Mouse (Mus musculus) kidney, adult 2 months (tissue): ENCODE data around the gene Rab26. TPM values are rescaled to one million over a fixed set of nuclear protein-coding genes. Genes with fewer than 3 reads are reported as not detected.
A peak's percentile ranks its signal among the peaks of the same experiment; 100 is the strongest.

Source experiments
- DNase-seq: peaks from one replicate; pipeline ENCODE4 v3.0.0; 2021
- H3K27ac ChIP-seq: fragments of 200-500 bp; 2 replicates; pipeline ENCODE4 v1.5.1; 2012; ENCODE audit warnings: low read depth, low read length, control low read depth, inconsistent platforms; ENCODE audit not compliant: insufficient read depth
- H3K27me3 ChIP-seq: fragments of 200-500 bp; replicated peaks from 2 replicates; pipeline ENCODE4 v1.6.1; 2012; ENCODE audit warnings: mild to moderate bottlenecking, moderate library complexity, low read length, inconsistent platforms; ENCODE audit not compliant: control insufficient read depth, insufficient read depth
- H3K36me3 ChIP-seq: fragments of 200-500 bp; 2 replicates; pipeline ENCODE4 v1.6.1; 2012; ENCODE audit warnings: mild to moderate bottlenecking, moderate library complexity, low read length, inconsistent platforms; ENCODE audit not compliant: control insufficient read depth, insufficient read depth
- H3K4me1 ChIP-seq: fragments of 200-500 bp; 2 replicates; pipeline ENCODE4 v1.6.1; 2011; ENCODE audit warnings: low read length; ENCODE audit not compliant: control insufficient read depth, insufficient read depth
- H3K4me3 ChIP-seq: fragments of 200-500 bp; 2 replicates; pipeline ENCODE4 v1.5.1; 2011; ENCODE audit warnings: mild to moderate bottlenecking, low read depth, low read length, control low read depth; ENCODE audit not compliant: insufficient read depth
- CTCF ChIP-seq: fragments of 200-500 bp; conservative IDR thresholded peaks from 2 replicates; pipeline ENCODE4 v1.5.1; 2011; ENCODE audit warnings: low read depth, mild to moderate bottlenecking, control low read depth, low read length, moderate library complexity, mixed read lengths; ENCODE audit not compliant: insufficient read depth, insufficient read length
- POLR2A ChIP-seq: fragments of 200-500 bp; IDR thresholded peaks from one replicate; pipeline ENCODE4 v1.6.1; 2011; ENCODE audit warnings: low read depth, low read length, control low read depth
- WGBS: fragments of 180-500 bp; shearing (Covaris S2); methylation state at CpG from one replicate; pipeline ENCODE4 v1.1.7; 2018; 5-methylcytosine and 5-hydroxymethylcytosine counted together
- polyA plus RNA-seq: library from polyadenylated mRNA; depleted of rRNA; stranded (reverse); fragments of >200 nt; gene quantifications from 2 replicates; pipeline ENCODE4 v1.2.3, GENCODE M21; 2012

Rab26 gene
- polyA plus RNA-seq, 1 experiment, result 0.58 TPM

DNA sequence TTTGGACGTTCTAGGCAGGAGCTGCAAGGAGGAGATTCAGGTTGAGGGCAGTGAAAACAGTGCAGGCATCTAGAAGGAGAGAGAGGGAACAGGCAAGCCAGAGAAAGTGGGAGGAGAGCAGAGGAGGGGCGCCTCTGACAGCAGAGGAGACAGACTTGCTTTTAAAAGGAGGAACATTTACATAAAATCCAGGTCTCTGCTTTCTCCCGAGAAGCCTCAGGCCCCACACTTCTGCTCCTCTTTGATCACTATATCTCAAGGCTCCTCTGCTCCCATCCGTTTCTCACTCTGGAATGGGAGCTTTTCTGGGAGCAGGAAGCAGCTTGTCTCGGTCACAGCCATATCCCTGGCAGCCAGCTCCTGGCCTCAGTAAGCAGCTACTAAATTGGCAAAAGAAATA is 1.3 kb upstream of the Rab26 start:
- TF ChIP-seq POLR2A, result no peak
- TF ChIP-seq CTCF, result no peak
- Histone ChIP-seq H3K36me3 (no peaks in the 10 kb centered on the region), H3K27me3 (no peaks in the 10 kb centered on the region), H3K4me3 (no peak overlapping the region), H3K27ac (no peak overlapping the region), H3K4me1 (no peaks in the 10 kb centered on the region)
- 68% methylated on average over 5 of the region's 5 CpGs for WGBS
- DNase-seq, result no peak

- H3K4me1 ChIP-seq, result peaks cover 7% of the 10 kb centered on the region
- no peaks in the 10 kb centered on the region for H3K36me3 ChIP-seq
- H3K27ac ChIP-seq, result no peak overlapping the region
- peak; percentile 94 for DNase-seq
- H3K27me3 ChIP-seq, result no peaks in the 10 kb centered on the region
- no peak for TF ChIP-seq POLR2A
- 0 out of 2 replicates have a peak, but pooled peaks have one; percentile 5 for TF ChIP-seq CTCF
- peak overlapping the region; percentile 21; the same call in 1 of the 2 replicates for H3K4me3 ChIP-seq
- WGBS, result 13% methylated on average over 53 of the region's 53 CpGs
These were observed 664 bp downstream of the Rab26 start for GRCm38 (mm10) chr17:24533099-24533992.

DNA sequence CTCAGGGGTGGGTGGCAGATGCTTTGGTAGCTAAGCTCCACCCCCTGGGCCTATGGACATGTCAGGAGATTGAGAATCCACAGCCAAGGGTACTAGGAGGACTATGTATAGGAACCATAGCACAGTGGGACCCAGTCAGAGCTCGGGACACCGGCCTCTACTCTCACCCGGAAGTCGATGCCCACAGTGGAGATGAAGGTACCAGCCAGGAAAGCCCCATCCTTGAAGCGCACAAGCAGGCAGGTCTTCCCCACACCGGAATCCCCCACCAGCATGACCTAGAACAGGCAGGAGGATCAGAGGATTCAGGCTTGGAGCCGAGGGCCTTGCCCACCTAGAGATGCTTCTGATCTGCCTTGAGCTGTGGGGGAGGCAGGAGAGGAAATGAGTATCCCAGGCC is 2.0 kb downstream of the Rab26 start:
- Histone ChIP-seq H3K4me1 (peaks cover 7% of the 10 kb centered on the region), H3K27ac (no peak overlapping the region), H3K36me3 (no peaks in the 10 kb centered on the region), H3K4me3 (no peak overlapping the region), H3K27me3 (no peaks in the 10 kb centered on the region)
- no peak for TF ChIP-seq POLR2A
- TF ChIP-seq CTCF, result no peak
- 87% methylated on average over 7 of the region's 7 CpGs for WGBS
- DNase-seq, result no peak

- 75% methylated on average over 3 of the region's 3 CpGs for WGBS
- TF ChIP-seq CTCF, result no peak
- no peak for TF ChIP-seq POLR2A
These were observed 2.9 kb downstream of the Rab26 start for GRCm38 (mm10) chr17:24531064-24531463.

GRCm38 (mm10) chr17:24530361-24531050 is 3.5 kb downstream of the Rab26 start:
- H3K4me3 ChIP-seq, result no peak overlapping the region
- H3K36me3 ChIP-seq, result no peaks in the 10 kb centered on the region
- DNase-seq, result no peak
- H3K27me3 ChIP-seq, result no peaks in the 10 kb centered on the region
- TF ChIP-seq CTCF (0 out of 2 replicates have a peak, but pooled peaks have one; percentile 15), POLR2A (no peak)
- 71% methylated on average over 8 of the region's 8 CpGs for WGBS
- no peak overlapping the region for H3K27ac ChIP-seq
- peaks cover 12% of the 10 kb centered on the region for H3K4me1 ChIP-seq

More at GRCm38 (mm10) chr17:24531064-24531463, 2.9 kb downstream of the Rab26 start:
- no peak overlapping the region for H3K27ac ChIP-seq
- no peaks in the 10 kb centered on the region for H3K27me3 ChIP-seq
- no peaks in the 10 kb centered on the region for H3K36me3 ChIP-seq
- H3K4me3 ChIP-seq, result no peak overlapping the region
- peaks cover 12% of the 10 kb centered on the region for H3K4me1 ChIP-seq
- DNase-seq, result no peak

DNA sequence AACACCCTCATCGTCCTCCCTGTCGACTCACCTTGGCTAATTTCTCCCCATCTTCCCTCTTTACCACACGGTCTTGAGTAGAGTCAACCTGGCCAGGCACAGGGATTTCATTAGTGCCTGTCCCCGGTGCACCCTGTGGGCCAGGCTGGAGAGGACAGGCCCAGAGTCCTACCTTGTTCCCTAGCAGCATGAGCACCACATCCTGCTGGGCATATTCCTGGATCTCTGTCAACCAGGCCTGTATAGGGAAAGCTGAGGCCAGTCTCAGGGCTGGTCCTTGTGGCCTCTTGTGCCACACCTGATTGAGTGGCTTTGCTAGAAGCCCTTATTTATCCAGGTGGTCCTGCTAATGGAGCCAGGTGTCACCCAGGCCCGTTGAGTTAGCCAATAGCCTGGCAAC is 4.1 kb downstream of the Rab26 start:
- no peak for TF ChIP-seq POLR2A
- no peak overlapping the region for H3K27ac ChIP-seq
- 41% methylated on average over 5 of the region's 5 CpGs for WGBS
- no peaks in the 10 kb centered on the region for H3K36me3 ChIP-seq
- no peak for DNase-seq
- H3K27me3 ChIP-seq, result no peaks in the 10 kb centered on the region
- no peak overlapping the region for H3K4me3 ChIP-seq
- peaks cover 12% of the 10 kb centered on the region for H3K4me1 ChIP-seq

DNA sequence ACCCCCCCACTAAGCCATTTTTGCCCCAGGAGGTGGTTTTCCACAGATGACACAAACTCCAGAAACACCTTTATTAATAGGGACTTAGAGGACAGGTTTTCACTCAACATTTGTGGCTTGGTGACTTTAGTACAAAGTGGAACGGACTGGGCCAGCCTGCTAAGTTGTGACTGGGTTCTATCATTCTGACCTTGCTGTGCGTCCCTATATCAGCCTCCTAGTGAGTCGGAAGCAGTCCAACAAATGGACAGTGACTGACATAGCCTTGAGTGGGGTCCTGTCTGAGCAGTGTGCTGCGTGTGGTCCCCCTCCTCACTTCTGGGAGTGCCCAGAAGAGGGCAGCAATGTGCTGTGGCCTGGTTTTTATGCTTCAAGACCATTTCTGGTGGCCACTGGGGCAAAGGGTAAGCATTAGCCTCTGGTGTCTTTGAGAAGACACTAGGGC is 5.0 kb downstream of the Rab26 start:
- H3K36me3 ChIP-seq, result no peaks in the 10 kb centered on the region
- peak; percentile 66 for DNase-seq
- WGBS, result 5% methylated on average over 4 of the region's 4 CpGs
- peak overlapping the region; percentile 23; the same call in 1 of the 2 replicates for H3K4me3 ChIP-seq
- H3K4me1 ChIP-seq, result peaks cover 12% of the 10 kb centered on the region
- no peaks in the 10 kb centered on the region for H3K27me3 ChIP-seq
- TF ChIP-seq CTCF (peak; percentile 85), POLR2A (no peak)
- no peak overlapping the region for H3K27ac ChIP-seq
